Mouse (Mus musculus): ENCODE data around the gene Frat2.

- TF ChIP-seq USF1 (IDR thresholded peaks at IDR 0.05; ENCODE audit: low read depth) (no peak), CTCF (IDR thresholded peaks at IDR 0.05; ENCODE audit: control insufficient read depth, insufficient read depth, insufficient read length) (no peak), MAX (IDR thresholded peaks at IDR 0.05) (no peak), FOSL1 (IDR thresholded peaks at IDR 0.05; ENCODE audit: insufficient read depth, low read length, poor library complexity, severe bottlenecking) (no peak)
Observed at GRCm38 (mm10) chr19:41874356-41874755, 26.4 kb upstream of the Frat2 start.
